Mouse (Mus musculus): ENCODE results near the gene Wnt3a.

Gene Wnt3a

DNA sequence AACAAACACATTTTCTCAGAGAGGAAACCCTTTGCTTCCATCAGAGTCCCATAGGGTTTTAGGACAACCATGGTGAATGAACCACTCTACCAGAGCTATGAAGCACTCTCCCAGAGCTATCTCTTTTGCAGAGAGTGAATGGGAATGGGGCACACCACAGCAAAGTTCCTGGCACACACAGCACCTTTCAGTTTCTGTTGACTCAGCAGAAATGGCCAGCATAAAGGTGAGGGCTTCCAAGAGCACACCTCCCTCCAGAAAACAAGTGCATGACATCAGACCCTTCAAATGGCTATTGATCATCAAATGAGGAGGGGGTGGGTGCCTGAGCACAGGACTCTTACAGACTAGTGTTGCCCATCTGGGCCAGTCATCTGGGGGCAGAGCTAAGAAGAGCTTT lies 28.2 kb downstream of the Wnt3a start:
- DNase-seq (ENCODE audit: low spot score): no peak

DNA sequence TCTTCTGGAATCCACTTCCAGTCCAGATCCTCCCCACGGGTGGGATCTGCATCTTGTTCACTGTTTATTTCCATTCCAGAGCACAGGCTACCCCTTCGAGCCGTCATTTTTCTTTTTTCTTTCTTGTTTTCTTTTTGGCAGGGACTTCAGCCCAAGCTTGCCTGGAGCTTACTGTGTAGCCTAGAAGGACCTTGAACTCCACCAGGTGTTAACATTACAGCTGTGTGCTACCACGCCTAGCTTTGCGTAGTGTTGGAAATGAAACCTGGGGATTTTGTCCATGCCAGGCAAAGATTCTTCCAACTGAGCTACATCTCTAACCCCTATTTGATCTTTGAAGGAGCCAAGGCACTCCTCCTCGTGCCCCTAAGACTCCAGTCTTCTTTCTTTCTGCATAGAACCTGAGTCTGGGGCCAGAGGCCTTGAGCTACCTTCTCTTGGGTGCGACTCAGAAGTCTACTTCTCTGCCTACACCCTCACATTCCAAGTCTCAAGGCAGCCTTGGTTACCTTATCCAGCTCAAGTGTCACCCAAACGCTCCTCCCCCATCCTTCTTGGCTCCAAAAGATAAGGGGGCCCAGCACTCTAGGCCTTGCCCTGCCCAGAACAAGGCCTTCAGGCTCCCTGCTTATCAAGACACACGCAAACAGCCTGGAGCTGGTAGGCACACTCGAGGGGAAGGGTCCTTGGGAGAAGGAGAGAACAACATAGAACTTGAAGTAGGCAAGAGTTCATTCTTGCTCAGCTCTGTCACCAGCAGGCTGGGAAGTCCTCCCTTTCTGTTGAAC lies 29.7 kb downstream of the Wnt3a start:
- DNase-seq (ENCODE audit: low spot score): no peak

DNA sequence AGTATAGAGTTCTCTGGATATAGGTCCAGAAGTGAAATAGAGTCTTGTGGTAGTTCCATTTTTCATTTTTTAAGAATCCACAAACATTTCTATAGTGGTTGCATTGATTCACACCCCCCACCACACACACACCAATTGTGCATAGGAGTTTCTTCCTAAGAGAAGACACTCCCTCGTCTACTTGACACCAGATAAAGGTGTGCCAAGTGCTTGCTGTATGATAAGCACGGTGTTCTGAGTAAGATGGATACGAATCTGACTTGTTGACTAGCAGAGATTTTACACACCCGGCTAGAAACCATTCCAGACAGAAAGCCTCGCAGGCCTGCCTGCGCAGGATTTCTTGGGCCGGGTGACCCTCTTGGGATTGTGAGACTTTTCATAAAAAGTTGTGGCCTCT lies 30.9 kb downstream of the Wnt3a start:
- DNase-seq (ENCODE audit: low spot score): no peak

DNA sequence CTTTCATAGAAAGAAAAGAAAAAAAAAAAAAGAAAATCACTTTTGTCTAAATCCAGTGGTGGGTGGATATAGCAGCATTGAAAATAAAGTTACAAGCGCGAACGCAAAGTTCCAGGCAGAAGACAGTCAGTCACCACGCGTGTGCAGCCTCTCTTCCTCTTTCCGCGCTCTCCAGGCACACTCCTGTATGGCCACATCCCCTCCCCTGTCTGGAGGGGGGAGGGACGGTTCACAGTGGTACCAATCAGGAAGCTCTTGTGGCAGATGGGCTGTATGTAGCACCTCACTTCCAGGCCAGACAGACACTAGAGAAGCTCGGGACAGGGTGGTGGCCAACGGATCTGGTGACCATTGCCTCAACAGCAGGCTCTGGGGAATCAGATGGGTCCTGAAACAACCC lies 42.5 kb downstream of the Wnt3a start:
- no peak for DNase-seq (ENCODE audit: low spot score)

DNA sequence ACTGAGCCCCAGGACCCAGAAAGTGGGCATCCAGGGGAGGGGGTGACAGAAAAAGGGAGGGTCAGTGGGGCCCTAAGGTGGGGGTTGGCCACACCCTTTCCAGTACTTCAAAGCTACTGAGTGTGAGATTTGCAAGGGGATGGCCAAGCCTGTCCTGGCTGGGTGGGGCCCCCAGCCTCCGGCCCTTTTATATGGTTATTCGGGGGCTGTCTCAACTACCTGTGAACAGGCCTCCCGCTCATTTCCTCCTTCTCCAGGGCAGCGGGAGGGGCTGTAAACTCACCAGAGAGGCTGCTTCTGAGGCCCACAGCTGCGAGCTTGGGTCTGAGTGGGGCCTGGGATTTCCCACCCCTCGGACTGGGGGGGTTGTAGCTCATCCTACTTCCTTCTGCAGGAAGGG lies 46.7 kb downstream of the Wnt3a start:
- no peak for DNase-seq (ENCODE audit: low spot score)

DNA sequence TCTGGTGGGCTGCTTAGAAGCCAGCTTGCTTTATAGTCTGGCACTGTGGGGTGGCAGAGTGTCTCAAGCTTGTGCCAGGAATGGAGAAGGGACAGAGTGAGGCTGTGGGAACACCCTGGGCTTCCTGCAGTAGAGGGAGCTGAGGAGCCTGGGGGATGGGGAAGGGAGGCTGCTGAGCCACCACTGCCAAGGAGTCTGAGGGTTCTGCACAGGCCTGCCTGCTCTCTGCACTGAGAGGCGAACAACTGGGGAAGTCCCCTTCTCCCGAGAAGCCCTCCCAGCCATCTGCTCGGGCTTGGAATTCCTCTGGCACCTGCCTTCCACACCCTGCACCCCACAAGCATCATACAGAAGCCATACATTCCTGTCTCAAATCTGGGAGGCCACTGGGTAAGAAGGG lies 48.7 kb downstream of the Wnt3a start:
- no peak for DNase-seq (ENCODE audit: low spot score)

DNA sequence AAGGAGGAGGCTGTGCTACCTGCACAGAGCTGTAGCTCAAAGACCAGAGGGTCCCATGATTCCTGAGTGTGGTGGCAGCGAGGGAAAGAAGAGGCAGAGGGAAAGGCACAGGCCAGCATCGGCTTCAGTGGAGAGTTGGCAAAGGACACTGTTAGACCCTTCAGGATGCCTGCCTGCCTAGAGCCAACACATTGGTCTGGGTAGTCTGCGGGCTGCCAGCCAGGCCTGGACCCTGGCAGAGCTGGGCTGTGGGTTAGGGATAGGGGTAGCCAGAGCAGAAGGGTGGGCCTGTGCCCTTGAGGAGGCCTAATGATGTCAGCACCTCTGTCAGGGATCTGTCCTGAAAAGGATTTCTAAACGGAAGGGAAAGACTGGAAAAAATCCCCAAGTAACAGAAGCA lies 50.8 kb downstream of the Wnt3a start:
- no peak for DNase-seq (ENCODE audit: low spot score)

DNA sequence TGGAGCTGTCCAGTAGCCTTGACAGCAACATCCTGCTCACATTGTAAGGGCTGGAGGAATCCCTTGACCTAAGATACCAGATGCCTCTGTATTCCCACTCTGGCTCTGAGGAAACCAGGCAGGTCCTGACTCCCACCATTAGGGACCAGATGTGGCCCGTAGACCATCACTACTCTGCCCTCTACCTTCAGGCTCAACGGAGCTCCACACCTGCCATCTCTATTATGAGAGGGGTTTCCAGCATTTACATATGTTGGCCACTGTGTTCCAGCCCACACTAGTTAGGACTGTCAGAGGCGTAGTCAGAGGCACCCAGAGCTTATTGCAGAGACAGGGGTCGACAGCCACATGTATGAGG lies 51.1 kb downstream of the Wnt3a start:
- DNase-seq (ENCODE audit: low spot score): no peak

DNA sequence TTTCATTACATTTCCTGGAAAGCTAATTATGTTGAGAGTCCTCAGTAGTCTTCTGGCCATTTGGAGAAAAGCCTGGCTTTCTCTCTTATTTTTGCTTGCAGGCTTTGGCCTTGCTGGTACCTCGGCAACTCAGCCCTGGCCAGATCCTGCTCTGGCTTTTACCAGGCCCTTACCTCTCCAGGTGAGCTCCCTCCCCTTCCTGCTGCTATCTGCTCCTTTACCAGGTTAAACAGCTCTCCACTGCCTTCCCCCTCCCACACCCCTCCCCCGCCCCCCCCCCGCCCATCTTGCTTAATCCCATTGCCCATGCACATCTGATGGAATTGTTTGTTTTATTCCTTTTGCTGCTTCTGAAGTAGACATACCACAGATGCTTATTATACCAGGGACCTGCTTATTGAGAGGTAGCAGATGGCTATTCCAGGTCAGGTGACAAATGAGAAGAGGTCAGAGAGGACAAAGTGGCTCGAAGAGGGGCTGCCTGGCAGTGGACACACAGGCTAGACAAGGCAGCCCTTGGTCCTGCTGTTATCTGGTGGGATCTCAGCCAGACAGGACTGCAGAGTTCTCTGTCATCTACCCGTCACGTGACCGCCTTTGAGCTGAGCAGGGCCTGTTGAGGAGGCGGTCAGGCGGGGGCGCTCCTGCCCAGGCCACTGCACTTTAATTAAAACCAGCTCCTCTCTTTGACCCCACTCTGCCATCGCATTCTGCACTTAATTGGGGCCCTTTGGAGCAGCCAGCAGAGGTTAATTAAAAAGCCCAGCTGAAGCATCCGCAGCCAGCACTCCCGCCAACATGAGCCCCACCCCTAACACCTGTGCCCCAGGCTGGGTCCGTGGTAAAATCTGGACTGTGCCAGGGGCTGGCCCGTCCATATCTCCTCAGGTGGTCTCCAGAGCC lies 51.8 kb downstream of the Wnt3a start:
- peak; percentile 33 for DNase-seq (ENCODE audit: low spot score)

DNA sequence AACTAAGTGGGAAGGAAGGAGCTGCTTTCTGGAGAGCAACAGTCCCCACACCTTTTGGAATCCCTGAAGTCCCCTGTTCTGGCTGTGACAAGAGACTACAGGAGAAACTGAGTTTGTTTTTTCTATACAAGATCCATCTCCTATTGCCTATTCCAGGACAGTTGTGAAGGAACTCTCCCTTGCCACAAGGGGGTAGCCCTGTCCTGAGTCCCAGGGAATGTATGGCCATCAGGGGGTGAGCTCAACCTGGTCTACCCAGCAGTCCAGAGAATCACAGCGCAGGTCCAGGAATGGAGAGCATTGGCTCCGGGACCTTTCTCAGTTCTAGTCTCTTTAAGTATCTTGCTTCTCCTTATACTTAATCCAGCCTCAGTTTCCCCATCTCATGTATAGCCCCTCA lies 57.8 kb downstream of the Wnt3a start:
- no peak for DNase-seq (ENCODE audit: low spot score)

DNA sequence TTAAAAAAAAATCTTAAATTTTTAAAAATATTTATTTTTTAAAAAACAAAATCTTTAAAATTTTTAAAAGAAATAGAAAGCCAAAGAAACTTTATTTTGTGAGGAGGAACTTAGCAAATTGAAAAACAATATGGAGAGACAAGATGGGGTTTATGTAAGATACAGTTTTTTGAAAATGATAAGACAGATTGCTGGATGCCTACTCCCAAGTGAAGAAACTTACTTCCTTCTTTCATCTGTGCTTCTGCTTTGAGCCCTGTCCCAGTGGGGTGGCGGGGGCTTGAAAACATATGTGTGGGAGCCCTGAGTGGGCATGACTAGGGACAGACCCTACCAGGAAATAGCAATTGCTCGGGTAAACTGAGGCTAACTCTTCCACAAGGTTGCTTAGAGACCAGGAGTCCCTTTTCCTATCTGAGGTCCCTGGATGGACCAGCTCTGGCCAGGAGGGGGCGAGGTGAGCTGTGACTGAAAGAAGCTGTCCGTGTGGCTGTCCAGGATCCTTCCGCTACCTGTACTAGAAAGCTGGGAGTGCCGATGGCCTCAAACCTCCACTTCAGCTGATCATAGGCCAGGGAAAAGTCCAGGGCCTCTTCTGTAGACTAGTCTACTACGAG lies 60.3 kb downstream of the Wnt3a start:
- no peak for DNase-seq (ENCODE audit: low spot score)

DNA sequence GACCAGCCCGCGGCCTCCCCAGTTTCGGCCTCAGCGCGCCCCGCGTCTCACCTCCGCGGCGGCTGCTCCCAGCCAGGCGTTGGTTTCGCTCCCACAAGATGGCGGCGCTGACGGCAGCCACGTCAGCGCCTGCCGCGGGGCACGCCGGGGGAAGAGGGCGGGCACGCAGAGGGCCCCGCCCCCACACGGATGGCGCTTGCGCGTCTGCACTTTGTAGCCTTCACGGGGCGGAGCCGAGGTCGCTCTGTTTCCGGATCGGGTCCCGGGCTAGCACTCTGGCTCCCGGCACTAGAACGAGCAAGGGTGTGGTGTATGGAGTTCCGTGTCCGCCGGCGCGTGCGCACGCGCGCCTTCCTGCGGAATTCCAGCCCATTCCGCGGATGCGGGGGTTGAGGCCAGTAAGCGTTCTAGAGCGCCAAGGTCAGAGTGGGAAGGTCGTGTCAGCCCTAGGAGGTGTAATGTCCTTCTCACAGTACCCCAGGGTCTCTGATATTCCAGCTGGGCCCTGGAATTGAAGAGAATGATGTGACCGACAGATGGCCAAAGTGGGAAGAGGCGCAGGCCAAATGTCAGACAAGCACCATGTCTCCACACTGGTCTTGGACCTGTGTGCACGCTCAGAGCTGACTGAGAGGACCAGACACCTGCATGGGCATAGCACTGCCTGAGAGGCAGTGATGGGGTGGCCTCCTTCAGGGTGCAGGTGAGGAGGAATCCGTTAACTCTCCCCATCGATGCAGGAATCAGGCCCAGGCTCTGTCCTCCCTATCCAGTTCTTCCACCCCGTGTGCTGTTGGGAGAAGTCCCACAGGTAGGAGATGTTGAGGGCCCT lies 62.2 kb downstream of the Wnt3a start, which contains the start of gene Arf1:
Arf1 (minus strand) TSS at position 149 of the 832 bp plus-strand sequence.
- peak; percentile 94 for DNase-seq (ENCODE audit: low spot score)

DNA sequence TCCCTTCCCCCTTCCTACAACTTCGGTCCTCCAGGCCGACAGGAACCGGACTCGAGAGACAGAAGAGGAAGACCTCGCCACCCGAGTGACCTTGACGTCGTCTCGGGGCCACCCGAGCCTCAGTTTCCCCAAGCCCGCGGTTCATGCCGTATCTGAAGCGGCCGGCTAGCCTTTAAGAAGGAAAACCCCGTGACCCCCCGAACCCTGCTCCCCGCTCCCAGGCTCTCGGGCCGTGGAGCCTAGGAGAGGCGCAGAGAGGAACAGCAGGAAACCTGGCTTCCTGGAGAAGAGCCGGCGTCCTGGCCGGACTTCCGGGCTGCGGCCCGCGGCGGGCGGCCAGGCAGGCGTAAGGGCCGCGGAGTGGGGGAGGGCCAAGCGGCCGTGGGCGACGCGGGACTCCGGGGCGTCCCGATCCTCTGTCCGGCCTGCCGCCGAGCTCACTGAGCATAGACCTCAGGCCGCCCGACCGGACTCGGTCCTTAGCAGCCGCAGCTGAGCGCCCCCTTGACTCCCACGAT lies 62.9 kb downstream of the Wnt3a start:
- no peak for DNase-seq (ENCODE audit: low spot score)

DNA sequence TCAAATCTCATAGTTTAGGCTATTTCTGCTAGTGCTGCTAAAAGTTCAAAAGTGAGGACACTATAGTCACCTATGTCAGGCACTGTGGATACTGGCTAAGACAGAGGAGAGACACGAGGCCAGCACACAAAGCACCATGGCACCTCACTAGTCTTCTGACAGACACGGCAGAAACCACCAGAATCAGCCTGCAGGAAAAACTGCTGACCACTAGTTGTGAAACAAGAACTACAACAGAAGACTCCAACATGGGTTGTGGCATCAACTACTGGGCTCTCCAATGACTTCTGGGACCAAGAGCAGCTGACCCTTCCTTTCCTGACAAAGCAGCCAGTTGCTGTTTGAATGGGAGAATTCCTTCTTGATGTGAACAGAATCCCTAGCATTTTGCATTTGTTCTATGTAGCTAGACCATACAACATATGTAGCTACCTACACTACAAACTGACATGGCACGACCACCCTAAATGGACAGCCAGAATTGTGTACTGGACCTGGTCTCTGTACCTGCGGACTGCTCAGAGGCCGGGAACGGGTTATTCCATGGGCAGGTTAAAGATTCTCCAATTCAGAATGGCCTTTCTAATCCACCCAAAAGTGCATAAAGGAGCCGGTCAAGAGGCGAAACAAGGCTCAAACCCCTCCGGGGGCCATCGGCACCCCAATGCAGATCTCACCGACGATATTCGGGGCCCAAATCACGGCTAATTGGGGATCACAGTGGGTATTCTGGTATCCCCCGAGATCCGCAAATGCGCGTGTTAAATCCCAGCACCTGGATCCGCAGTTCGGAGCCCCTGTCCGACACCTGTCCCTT lies 63.6 kb downstream of the Wnt3a start:
- DNase-seq (ENCODE audit: low spot score): no peak

DNA sequence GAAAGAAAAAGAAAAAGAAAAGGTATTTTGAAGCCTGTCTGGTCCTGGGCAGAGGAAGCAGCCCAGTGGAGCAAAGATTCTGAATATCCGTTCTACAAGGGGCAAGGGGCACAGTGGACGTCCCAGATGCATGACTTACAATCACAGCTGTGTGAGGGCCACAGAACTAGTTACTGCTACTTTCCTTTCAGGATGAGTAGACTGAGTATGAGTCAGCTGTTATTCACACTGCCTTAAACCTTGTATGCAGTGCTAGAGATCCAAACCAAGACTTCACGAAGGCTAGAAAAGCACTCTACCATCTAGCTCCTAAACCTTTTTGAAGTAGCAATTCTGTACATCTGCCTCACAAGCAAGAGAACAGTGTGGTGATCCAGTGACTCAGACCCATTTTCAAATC lies 64.3 kb downstream of the Wnt3a start:
- no peak for DNase-seq (ENCODE audit: low spot score)

DNA sequence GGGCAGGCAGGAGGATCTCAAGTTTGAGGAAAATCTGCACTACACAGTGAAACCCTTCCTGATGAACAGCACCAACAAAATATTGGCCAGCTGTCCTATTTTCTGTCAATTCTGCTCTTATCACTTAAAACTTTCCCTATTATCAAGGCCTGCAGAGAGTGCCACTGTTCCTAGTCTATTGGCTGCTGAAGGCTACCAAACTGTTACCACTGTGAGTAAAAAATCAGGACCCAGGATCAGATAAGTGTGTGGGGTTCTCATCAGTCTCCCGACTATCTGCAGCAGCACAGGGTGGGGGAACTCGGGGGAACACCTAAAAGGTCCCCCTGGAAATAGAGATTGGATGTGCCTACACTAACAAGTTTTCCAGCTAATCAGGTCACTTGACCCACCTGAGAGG lies 65.4 kb downstream of the Wnt3a start:
- no peak for DNase-seq (ENCODE audit: low spot score)

DNA sequence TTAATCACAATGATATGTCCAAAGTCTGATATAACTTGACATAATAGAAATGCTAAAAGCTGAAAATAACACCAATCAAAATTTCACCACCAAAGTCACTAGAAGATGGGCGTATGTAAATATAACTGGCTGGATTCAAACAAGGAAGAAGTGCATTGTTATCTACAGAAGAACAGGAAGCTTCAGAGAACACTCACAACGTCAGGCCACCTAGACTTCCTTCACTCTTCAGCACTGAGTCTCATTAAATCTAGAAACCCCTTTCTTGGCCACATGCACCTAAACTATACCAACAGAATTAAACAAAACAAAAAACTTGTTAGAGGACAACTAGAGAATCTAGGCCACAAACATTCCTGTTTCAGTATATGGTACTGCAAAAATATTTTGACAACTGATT lies 66.1 kb downstream of the Wnt3a start:
- DNase-seq (ENCODE audit: low spot score): no peak

DNA sequence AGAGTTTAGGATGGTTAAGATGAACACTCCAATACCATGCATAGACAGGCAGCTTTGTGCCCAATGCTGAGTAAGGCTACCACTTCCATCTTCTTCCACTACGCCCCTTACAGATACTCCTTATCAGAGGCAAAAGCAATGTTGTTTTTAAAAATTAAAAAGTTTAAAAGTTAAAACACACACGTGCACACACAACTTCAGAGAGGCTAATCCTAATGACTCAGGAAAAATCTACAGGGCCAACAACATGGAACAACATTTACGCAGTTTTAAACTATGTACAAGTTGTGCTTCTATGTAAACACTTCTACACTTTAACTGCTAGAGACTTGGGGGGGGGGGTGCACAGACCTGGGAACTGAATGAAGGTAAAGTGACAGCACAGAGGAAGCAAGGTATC lies 66.5 kb downstream of the Wnt3a start:
- DNase-seq (ENCODE audit: low spot score): no peak

DNA sequence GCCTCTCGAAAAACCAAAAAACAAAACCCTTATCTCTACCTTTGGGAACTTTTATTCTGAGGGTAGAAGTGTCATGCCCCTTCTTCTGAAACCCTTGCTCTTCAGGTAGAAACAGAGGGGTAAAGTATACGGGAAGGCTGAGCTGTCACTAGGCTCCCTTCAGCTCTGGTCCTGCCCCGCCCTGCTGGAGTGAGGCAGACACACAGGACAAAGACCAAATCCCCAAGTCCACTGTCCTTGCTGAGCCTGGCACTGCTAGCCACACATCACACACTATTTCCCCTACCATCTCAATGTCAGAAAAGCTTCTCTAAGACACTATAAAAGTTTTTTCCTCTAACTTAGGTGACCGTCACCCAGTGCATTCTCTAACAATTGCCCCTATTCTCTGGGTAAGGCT lies 68.2 kb downstream of the Wnt3a start:
- DNase-seq (ENCODE audit: low spot score): no peak

DNA sequence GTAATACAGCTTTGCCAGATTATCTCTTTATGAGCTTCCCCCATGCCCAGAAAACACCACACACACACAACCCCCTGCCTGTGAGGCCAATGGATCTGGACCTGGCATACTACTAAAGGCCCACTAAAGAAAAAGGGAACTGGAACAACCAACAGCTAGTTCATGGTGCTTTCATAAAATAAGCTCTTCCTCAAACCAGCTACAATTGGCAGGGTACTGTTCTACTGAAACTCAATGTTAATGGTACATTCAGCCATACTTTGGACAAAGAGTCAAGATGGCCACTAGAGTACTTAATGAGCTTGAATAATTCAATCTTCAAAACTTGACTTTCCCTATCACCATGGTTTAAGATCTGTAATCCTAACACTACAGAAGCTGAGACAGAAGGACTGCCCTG lies 68.9 kb downstream of the Wnt3a start:
- no peak for DNase-seq (ENCODE audit: low spot score)

DNA sequence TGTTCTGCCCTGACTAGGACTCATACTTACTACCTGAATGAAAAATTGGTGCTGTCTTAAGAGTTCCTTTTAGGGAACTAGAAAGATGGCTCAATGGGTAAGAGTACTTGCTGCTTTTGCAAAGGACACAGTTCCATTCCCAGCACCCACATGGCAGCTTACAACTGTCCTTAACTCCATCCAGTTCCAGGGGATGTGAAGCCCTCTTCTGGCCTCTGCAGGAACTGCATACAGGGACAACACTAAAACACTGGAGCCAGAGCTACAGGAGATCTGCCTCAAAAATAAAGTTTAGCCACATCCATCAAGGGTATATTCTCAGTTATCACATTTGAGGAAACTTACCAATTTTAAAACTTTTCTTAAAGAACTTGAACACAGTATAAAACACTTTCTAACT lies 71.5 kb downstream of the Wnt3a start:
- no peak for DNase-seq (ENCODE audit: low spot score)
